Mouse (Mus musculus) hindbrain, embryonic 13.5 days (tissue): Measurements from ENCODE around the gene Fbxl2. TPM values are rescaled to one million over a fixed set of nuclear protein-coding genes. Genes with fewer than 3 reads are reported as not detected.

Experiments used
- ATAC-seq: fragments of 200-750 bp; cut with Nextera tagmentation; 2 replicates; pipeline ENCODE4 v1.8.0; 2017; ENCODE audit warnings: moderate TSS enrichment; ENCODE audit not compliant: low FRiP score
- H3K27ac ChIP-seq: fragments of 300-500 bp; sonication (generic); 2 replicates; pipeline ENCODE4 v1.5.1; 2015; ENCODE audit warnings: inconsistent platforms, mild to moderate bottlenecking, moderate library complexity
- H3K27me3 ChIP-seq: fragments of 300-500 bp; sonication (generic); 2 replicates; pipeline ENCODE4 v1.6.1; 2015; ENCODE audit warnings: mild to moderate bottlenecking, inconsistent platforms
- H3K36me3 ChIP-seq: fragments of 300-500 bp; sonication (generic); 2 replicates; pipeline ENCODE4 v1.6.1; 2015; ENCODE audit warnings: mild to moderate bottlenecking, inconsistent platforms
- H3K4me1 ChIP-seq: fragments of 300-500 bp; sonication (generic); replicated peaks from 2 replicates; pipeline ENCODE4 v1.6.1; 2015; ENCODE audit warnings: inconsistent platforms
- H3K4me2 ChIP-seq: fragments of 300-500 bp; sonication (generic); 2 replicates; pipeline ENCODE4 v1.6.1; 2015; ENCODE audit warnings: inconsistent platforms, mild to moderate bottlenecking, moderate library complexity
- H3K4me3 ChIP-seq: fragments of 300-500 bp; sonication (generic); 2 replicates; pipeline ENCODE4 v1.5.1; 2015; ENCODE audit warnings: mild to moderate bottlenecking, inconsistent platforms
- H3K9ac ChIP-seq: fragments of 300-500 bp; sonication (generic); 2 replicates; pipeline ENCODE4 v1.6.1; 2015; ENCODE audit warnings: mild to moderate bottlenecking, inconsistent platforms
- H3K9me3 ChIP-seq: fragments of 300-500 bp; sonication (generic); 2 replicates; pipeline ENCODE4 v1.6.1; 2016; ENCODE audit warnings: inconsistent platforms
- WGBS: fragments of 180-500 bp; shearing (Covaris S2); methylation state at CpG from one replicate; pipeline ENCODE4 v1.1.7; 2015; 5-methylcytosine and 5-hydroxymethylcytosine counted together
- polyA plus RNA-seq: library from polyadenylated mRNA; unstranded; fragments of >200 nt; fragmentation: Nextera tagmentation; extraction: Ambion mirVana; gene quantifications from 2 replicates; pipeline ENCODE4 v1.2.1, GENCODE M21; 2015

Fbxl2 gene
- polyA plus RNA-seq, 1 experiment from 2014 or later, result 22.2 TPM

- no peaks in the 10 kb centered on the region for H3K9me3 ChIP-seq
- H3K4me2 ChIP-seq, result 0 out of 2 replicates have a peak overlapping the region, but pooled peaks have one; percentile 0
- peaks cover 75% of the 10 kb centered on the region for H3K36me3 ChIP-seq
- H3K27ac ChIP-seq, result peak overlapping the region; percentile 81
- H3K4me1 ChIP-seq, result peaks cover 17% of the 10 kb centered on the region
- 48% methylated on average over 16 of the region's 16 CpGs for WGBS
- no peaks in the 10 kb centered on the region for H3K27me3 ChIP-seq
- peak; percentile 75 for ATAC-seq
- peak overlapping the region; percentile 46; the same call in 1 of the 2 replicates for H3K9ac ChIP-seq
- no peak overlapping the region for H3K4me3 ChIP-seq
These were observed 64.7 kb downstream of the Fbxl2 start for GRCm38 (mm10) chr9:113981099-113981880.

- ATAC-seq, result no peak
- WGBS, result 92% methylated on average over 13 of the region's 13 CpGs
- H3K36me3 ChIP-seq, result peaks cover 76% of the 10 kb centered on the region
- H3K4me1 ChIP-seq, result peaks cover 17% of the 10 kb centered on the region
- H3K9ac ChIP-seq, result no peak overlapping the region
- H3K4me2 ChIP-seq, result no peak overlapping the region
- H3K27ac ChIP-seq, result no peak overlapping the region
- no peak overlapping the region for H3K4me3 ChIP-seq
- H3K27me3 ChIP-seq, result no peaks in the 10 kb centered on the region
- no peaks in the 10 kb centered on the region for H3K9me3 ChIP-seq
These were observed 66.6 kb downstream of the Fbxl2 start for GRCm38 (mm10) chr9:113979356-113979755.

- H3K4me3 ChIP-seq, result no peak overlapping the region
- peaks cover 76% of the 10 kb centered on the region for H3K36me3 ChIP-seq
- H3K9ac ChIP-seq, result no peak overlapping the region
- H3K4me2 ChIP-seq, result no peak overlapping the region
- H3K27me3 ChIP-seq, result no peaks in the 10 kb centered on the region
- 92% methylated on average over 7 of the region's 7 CpGs for WGBS
- H3K4me1 ChIP-seq, result peaks cover 17% of the 10 kb centered on the region
- no peak for ATAC-seq
- no peak overlapping the region for H3K27ac ChIP-seq
- no peaks in the 10 kb centered on the region for H3K9me3 ChIP-seq
These were observed 67.3 kb downstream of the Fbxl2 start for GRCm38 (mm10) chr9:113978656-113979055.

GRCm38 (mm10) chr9:113977225-113977840 lies 68.7 kb downstream of the Fbxl2 start:
- WGBS, result 88% methylated on average over 11 of the region's 11 CpGs
- no peaks in the 10 kb centered on the region for H3K9me3 ChIP-seq
- H3K4me1 ChIP-seq, result peaks cover 17% of the 10 kb centered on the region
- peaks cover 81% of the 10 kb centered on the region for H3K36me3 ChIP-seq
- H3K4me3 ChIP-seq, result no peak overlapping the region
- H3K4me2 ChIP-seq, result no peak overlapping the region
- no peak for ATAC-seq
- no peak overlapping the region for H3K27ac ChIP-seq
- H3K27me3 ChIP-seq, result no peaks in the 10 kb centered on the region
- H3K9ac ChIP-seq, result no peak overlapping the region

- peaks cover 79% of the 10 kb centered on the region for H3K36me3 ChIP-seq
- WGBS, result 95% methylated on average over 10 of the region's 10 CpGs
- no peaks in the 10 kb centered on the region for H3K9me3 ChIP-seq
- no peak overlapping the region for H3K9ac ChIP-seq
- H3K27me3 ChIP-seq, result no peaks in the 10 kb centered on the region
- peaks cover 7% of the 10 kb centered on the region for H3K4me1 ChIP-seq
- no peak overlapping the region for H3K27ac ChIP-seq
- no peak overlapping the region for H3K4me3 ChIP-seq
- ATAC-seq, result no peak
- no peak overlapping the region for H3K4me2 ChIP-seq
These were observed 69.7 kb downstream of the Fbxl2 start for GRCm38 (mm10) chr9:113976264-113976663.

- peaks cover 84% of the 10 kb centered on the region for H3K36me3 ChIP-seq
- no peak for ATAC-seq
These were observed 70.5 kb downstream of the Fbxl2 start for GRCm38 (mm10) chr9:113975442-113975841.

GRCm38 (mm10) chr9:113974945-113975344 lies 71.0 kb downstream of the Fbxl2 start:
- Histone ChIP-seq H3K4me2 (no peak overlapping the region), H3K4me1 (no peaks in the 10 kb centered on the region), H3K9me3 (no peaks in the 10 kb centered on the region), H3K4me3 (no peak overlapping the region), H3K27me3 (no peaks in the 10 kb centered on the region), H3K27ac (no peak overlapping the region), H3K9ac (no peak overlapping the region), H3K36me3 (peaks cover 87% of the 10 kb centered on the region)
- 95% methylated on average over 4 of the region's 4 CpGs for WGBS
- no peak for ATAC-seq

More at GRCm38 (mm10) chr9:113975442-113975841, 70.5 kb downstream of the Fbxl2 start:
- Histone ChIP-seq H3K27me3 (no peaks in the 10 kb centered on the region), H3K9me3 (no peaks in the 10 kb centered on the region), H3K4me1 (0 out of 2 replicates have a peak, but pooled peaks cover under 1% of the 10 kb centered on the region), H3K9ac (no peak overlapping the region), H3K4me2 (no peak overlapping the region), H3K27ac (no peak overlapping the region), H3K4me3 (no peak overlapping the region)
- WGBS, result 84% methylated on average over 7 of the region's 7 CpGs

GRCm38 (mm10) chr9:113973857-113974256 lies 72.1 kb downstream of the Fbxl2 start:
- Histone ChIP-seq H3K9me3 (no peaks in the 10 kb centered on the region), H3K4me3 (no peak overlapping the region), H3K36me3 (peaks cover 87% of the 10 kb centered on the region), H3K4me1 (no peaks in the 10 kb centered on the region), H3K9ac (no peak overlapping the region), H3K27me3 (no peaks in the 10 kb centered on the region), H3K4me2 (no peak overlapping the region), H3K27ac (peak overlapping the region; percentile 19; the same call in 1 of the 2 replicates)
- WGBS, result 73% methylated on average over 4 of the region's 4 CpGs
- no peak for ATAC-seq

- H3K9ac ChIP-seq, result no peak overlapping the region
- no peaks in the 10 kb centered on the region for H3K4me1 ChIP-seq
- H3K36me3 ChIP-seq, result peaks cover 89% of the 10 kb centered on the region
- no peak for ATAC-seq
- WGBS, result 84% methylated on average over 8 of the region's 8 CpGs
- no peaks in the 10 kb centered on the region for H3K27me3 ChIP-seq
- no peak overlapping the region for H3K27ac ChIP-seq
- H3K4me3 ChIP-seq, result no peak overlapping the region
- no peak overlapping the region for H3K4me2 ChIP-seq
- no peaks in the 10 kb centered on the region for H3K9me3 ChIP-seq
These were observed 74.4 kb downstream of the Fbxl2 start for GRCm38 (mm10) chr9:113971615-113972014.

- ATAC-seq, result no peak
- Histone ChIP-seq H3K9ac (no peak overlapping the region), H3K4me2 (no peak overlapping the region), H3K4me1 (no peaks in the 10 kb centered on the region), H3K4me3 (no peak overlapping the region), H3K9me3 (no peaks in the 10 kb centered on the region), H3K27ac (no peak overlapping the region), H3K27me3 (no peaks in the 10 kb centered on the region), H3K36me3 (peaks cover 87% of the 10 kb centered on the region)
- WGBS, result 94% methylated on average over 14 of the region's 14 CpGs
These were observed 76.0 kb downstream of the Fbxl2 start for GRCm38 (mm10) chr9:113970041-113970440.

GRCm38 (mm10) chr9:113969399-113969798 lies 76.6 kb downstream of the Fbxl2 start:
- Histone ChIP-seq H3K36me3 (peaks cover 87% of the 10 kb centered on the region), H3K9ac (no peak overlapping the region), H3K27ac (no peak overlapping the region), H3K4me3 (no peak overlapping the region), H3K4me2 (no peak overlapping the region), H3K4me1 (no peaks in the 10 kb centered on the region), H3K9me3 (no peaks in the 10 kb centered on the region), H3K27me3 (no peaks in the 10 kb centered on the region)
- ATAC-seq, result no peak
- WGBS, result 93% methylated on average over 8 of the region's 8 CpGs

- Histone ChIP-seq H3K9me3 (no peaks in the 10 kb centered on the region), H3K4me3 (no peak overlapping the region), H3K4me2 (no peak overlapping the region), H3K9ac (no peak overlapping the region), H3K36me3 (peaks cover 87% of the 10 kb centered on the region), H3K4me1 (no peaks in the 10 kb centered on the region), H3K27ac (no peak overlapping the region), H3K27me3 (no peaks in the 10 kb centered on the region)
- no peak for ATAC-seq
- 96% methylated on average over 7 of the region's 7 CpGs for WGBS
These were observed 77.0 kb downstream of the Fbxl2 start for GRCm38 (mm10) chr9:113968967-113969366.
